Mouse (Mus musculus): Measurements from ENCODE around the gene Zfp735.

Gene Zfp735

DNA sequence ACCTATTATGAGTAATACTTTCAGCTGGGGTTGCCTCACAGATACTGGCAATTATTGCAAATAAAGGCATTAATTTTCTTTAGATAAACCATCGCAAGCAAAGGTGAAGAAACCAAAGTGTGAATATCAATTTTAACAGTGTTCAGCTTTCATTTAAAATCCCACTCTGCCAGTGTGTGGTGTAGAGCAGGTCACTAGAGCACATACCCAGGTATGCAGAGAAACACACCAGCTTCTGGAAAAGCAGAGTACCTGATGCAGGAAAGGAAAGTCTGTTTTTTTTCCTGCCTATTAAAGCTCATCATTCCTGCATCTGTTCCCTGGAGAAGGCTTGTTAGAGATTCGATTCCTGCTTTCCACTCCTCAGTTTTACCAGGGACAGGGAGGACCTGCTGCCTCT, at the start of gene Zfp735:
Gene Zfp735, plus strand, starts transcription at position 301 of the 400 bp plus-strand sequence.
- DNase-seq (ENCODE audit: low spot score in 2 of 2), result no peak

- no peak for DNase-seq (ENCODE audit: low spot score in 2 of 2)
These were observed 70.5 kb downstream of the Zfp735 start for GRCm38 (mm10) chr11:73759115-73759514.
